Mouse (Mus musculus): ENCODE measurements around the gene Ccdc144b. TPM values are rescaled to one million over a fixed set of nuclear protein-coding genes. Genes with fewer than 3 reads are reported as not detected.

Gene Ccdc144b
- polyA plus RNA-seq, 1 experiment, result 2.1 TPM

DNA sequence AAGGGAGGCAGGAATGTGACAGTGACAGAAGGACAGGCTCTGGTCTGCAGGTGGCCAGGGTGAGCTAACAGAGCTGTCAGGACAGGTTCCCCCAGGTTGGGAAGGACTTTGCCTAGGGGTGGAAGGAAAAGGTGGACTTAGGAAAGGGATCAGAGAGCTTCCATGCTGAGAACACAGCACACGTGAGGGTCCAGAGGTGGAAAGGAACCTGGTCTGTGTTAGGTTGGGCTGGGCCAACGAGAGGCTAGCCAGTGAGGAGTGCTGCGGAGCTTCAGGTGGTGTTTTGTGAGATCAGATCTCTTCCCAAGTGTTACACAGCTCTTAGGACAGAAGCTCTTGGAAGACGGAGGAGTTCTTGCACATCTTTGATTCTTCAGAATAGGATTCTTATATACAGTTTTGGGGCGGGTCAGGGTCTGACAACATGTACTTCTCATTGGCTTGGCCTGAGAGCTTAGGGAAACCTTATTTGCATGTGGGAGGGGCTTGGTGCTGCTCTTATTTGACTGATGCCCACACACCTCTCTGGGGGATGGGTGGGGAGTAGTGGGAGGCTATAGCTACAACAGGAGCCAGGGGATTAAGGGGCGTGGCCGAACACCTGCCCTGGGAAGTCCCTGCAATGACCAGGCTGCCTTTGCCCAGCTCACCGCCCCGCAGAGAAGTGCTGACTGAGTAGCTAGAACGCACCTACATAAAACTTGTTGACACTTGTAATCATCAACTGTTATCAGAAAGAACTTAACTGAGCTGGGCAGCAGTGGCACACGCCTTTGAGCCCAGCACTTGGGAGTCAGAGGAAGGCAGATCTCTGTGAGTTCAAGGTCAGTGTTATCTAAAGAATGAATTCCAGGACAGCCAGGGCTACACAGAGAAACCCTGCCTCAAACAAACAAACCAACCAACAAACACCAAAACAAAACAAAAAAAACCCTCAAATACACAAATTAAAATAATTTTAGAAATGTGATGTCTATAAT is 58.5 kb downstream of the Ccdc144b start:
- no peak overlapping the region for H3K27ac ChIP-seq (replicated peaks; ENCODE audit: low read depth, low read length)
- H3K4me1 ChIP-seq (ENCODE audit: control insufficient read depth, insufficient read depth, insufficient read length, low read length), result no peaks in the 10 kb centered on the region
- H3K4me3 ChIP-seq (ENCODE audit: insufficient read depth, low read depth, low read length), result no peak overlapping the region

GRCm38 (mm10) chr3:35990715-35991114 is 62.6 kb downstream of the Ccdc144b start:
- Histone ChIP-seq H3K4me1 (ENCODE audit: control insufficient read depth, insufficient read depth, insufficient read length, low read length) (no peaks in the 10 kb centered on the region), H3K4me3 (ENCODE audit: insufficient read depth, low read depth, low read length) (no peak overlapping the region), H3K27ac (replicated peaks; ENCODE audit: low read depth, low read length) (no peak overlapping the region)

DNA sequence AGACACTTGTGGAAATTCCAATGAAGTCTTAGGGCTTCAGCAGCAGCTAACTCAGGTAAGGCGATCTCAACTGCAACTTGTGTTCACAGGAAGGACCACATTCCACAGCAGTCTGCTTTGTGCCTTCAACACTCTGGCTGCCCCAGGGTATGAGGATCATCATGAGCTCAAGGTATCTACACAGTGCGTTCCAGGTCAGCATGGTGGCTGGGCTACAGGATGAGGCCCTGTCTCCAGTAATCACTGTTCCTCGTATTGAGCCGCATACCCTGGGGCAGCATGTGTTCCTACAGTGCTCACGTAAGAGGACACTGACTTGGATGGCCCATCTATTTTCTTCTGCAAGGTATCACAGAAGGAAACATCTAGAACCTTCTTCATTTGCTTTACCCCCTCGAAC is 65.3 kb downstream of the Ccdc144b start:
- Histone ChIP-seq H3K4me3 (ENCODE audit: insufficient read depth, low read depth, low read length) (no peak overlapping the region), H3K4me1 (ENCODE audit: control insufficient read depth, insufficient read depth, insufficient read length, low read length) (no peaks in the 10 kb centered on the region), H3K27ac (replicated peaks; ENCODE audit: low read depth, low read length) (no peak overlapping the region)

DNA sequence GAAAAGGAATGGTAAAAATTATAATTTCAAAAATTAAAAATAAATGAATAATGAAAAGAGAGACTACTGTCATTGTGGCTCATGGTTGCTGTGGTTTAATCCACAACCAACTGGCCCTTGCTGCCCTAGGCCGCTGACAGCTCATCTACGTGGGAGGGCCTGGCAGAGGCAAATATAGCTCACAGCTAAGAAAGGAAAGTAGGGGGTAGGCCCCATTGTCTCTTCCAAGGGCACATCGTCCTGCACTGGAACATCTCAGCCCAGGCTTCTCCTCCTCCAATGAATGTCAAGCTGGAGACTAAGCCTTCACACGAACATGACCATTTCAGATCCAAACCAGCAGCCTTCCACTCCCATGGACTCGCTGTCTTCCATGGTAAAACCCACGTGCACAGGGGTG is 67.1 kb downstream of the Ccdc144b start:
- no peaks in the 10 kb centered on the region for H3K4me1 ChIP-seq (ENCODE audit: control insufficient read depth, insufficient read depth, insufficient read length, low read length)
- H3K4me3 ChIP-seq (ENCODE audit: insufficient read depth, low read depth, low read length), result no peak overlapping the region
- no peak overlapping the region for H3K27ac ChIP-seq (replicated peaks; ENCODE audit: low read depth, low read length)

DNA sequence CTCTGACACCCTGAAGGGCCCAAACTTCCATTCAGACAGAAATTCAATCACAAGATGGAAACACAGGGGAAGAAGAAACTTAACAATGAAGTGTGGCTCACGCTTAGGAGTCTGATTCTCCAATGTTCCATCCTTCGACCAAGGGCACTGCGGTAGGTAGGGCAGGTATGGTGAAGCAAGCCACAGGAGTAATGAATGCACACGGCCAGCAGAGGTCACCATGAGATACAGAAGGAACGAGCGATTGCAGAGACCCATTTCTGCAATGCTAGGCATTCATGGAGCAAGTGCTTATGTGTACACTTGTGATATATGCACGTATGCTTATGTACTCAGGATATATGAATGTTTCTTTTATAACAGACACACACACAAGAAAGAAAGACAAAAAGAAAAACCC is 79.8 kb downstream of the Ccdc144b start:
- H3K4me1 ChIP-seq (ENCODE audit: control insufficient read depth, insufficient read depth, insufficient read length, low read length), result no peaks in the 10 kb centered on the region
- no peak overlapping the region for H3K4me3 ChIP-seq (ENCODE audit: insufficient read depth, low read depth, low read length)
- H3K27ac ChIP-seq (replicated peaks; ENCODE audit: low read depth, low read length), result no peak overlapping the region

DNA sequence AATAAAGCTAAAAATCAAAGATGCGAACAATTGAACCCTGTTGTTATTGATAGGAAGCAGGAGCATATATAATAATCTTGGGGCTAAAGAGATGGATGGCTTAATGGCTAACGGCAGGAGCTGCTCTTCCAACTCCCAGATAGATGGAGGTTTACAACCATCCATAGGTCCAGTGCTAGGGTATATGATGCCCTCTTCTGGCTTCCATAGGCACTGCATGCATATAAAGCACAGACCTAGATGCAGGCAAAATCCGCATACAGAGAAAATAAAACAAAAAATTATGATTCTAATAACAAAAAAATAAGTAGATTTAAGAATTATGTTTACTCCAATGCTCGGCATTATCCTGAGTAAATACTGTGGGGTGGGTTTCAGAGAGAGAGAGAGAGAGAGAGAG is 80.4 kb downstream of the Ccdc144b start:
- Histone ChIP-seq H3K4me3 (ENCODE audit: insufficient read depth, low read depth, low read length) (no peak overlapping the region), H3K27ac (replicated peaks; ENCODE audit: low read depth, low read length) (no peak overlapping the region), H3K4me1 (ENCODE audit: control insufficient read depth, insufficient read depth, insufficient read length, low read length) (no peaks in the 10 kb centered on the region)

DNA sequence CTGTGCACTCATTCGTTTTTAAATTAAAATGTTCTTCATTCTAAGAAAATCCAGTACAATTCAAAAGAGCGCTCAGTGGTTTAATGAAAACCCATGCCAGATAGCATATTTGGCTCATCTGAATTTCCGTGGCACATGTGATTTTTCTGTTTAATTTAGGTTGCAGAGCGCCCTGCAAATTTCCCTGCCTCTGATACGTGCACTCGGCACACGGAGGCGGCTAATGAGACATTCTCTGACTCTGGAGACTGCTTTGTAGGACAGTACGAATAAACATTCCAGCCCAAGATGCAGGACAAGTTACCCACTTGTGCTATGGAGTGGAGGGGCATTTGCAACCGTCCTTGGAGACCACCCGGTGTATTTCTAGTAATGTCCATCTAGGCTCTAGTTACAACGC is 82.2 kb downstream of the Ccdc144b start:
- Histone ChIP-seq H3K4me3 (ENCODE audit: insufficient read depth, low read depth, low read length) (no peak overlapping the region), H3K27ac (replicated peaks; ENCODE audit: low read depth, low read length) (no peak overlapping the region), H3K4me1 (ENCODE audit: control insufficient read depth, insufficient read depth, insufficient read length, low read length) (no peaks in the 10 kb centered on the region)

DNA sequence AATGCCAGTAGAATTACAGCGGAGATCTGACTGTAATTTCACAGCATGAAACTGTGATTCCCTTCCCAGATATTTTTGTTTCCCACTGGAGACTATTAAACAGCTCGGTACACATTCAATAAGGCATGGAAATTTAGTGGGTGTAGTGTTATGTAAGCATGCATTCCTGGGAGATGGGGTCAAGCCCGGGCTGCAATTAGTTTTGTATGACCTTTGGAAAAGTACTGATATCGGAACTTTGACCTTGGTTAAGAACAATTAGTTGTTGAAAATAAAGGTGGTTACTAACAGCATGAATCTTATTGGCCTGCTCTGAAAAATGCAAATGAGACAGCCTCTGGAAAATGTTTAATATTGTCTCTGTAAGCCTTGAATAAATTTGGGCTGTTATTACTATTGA is 82.9 kb downstream of the Ccdc144b start:
- H3K4me3 ChIP-seq (ENCODE audit: insufficient read depth, low read depth, low read length), result no peak overlapping the region

DNA sequence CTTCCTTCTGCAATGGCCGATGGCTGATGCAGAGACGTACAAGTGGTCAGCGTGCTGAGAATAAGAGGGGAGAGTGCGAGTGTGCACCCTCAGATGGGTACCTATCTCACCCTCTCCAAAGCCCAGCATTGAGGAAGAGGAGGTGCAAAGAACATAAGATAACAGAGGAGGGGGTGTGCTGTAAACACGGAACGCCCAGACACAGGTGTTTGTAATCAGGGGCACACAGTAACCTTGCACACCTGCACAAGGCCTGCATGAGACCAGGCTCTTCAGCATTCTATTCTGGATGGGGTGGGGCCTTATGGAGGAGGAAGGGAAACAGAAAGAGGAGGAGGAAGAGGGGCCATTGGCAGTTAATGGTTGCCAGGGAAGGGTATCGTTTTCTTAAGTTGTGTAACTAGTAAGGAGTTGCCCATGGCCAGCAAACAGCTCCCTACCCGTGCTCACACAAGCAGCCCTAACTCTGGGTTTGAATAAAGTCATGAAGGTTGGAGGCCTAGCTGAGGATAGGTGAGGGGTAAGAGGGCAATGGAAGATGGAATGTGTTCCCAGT is 85.9 kb downstream of the Ccdc144b start:
- H3K27ac ChIP-seq (replicated peaks; ENCODE audit: low read depth, low read length), result no peak overlapping the region
- H3K4me3 ChIP-seq (ENCODE audit: insufficient read depth, low read depth, low read length), result no peak overlapping the region
- no peaks in the 10 kb centered on the region for H3K4me1 ChIP-seq (ENCODE audit: control insufficient read depth, insufficient read depth, insufficient read length, low read length)

More for the DNA sequence above, 82.9 kb downstream of the Ccdc144b start:
- H3K27ac ChIP-seq (replicated peaks; ENCODE audit: low read depth, low read length), result no peak overlapping the region
- H3K4me1 ChIP-seq (ENCODE audit: control insufficient read depth, insufficient read depth, insufficient read length, low read length), result no peaks in the 10 kb centered on the region

GRCm38 (mm10) chr3:35966493-35966892 is 86.9 kb downstream of the Ccdc144b start:
- no peak overlapping the region for H3K27ac ChIP-seq (replicated peaks; ENCODE audit: low read depth, low read length)
- H3K4me1 ChIP-seq (ENCODE audit: control insufficient read depth, insufficient read depth, insufficient read length, low read length), result no peaks in the 10 kb centered on the region

DNA sequence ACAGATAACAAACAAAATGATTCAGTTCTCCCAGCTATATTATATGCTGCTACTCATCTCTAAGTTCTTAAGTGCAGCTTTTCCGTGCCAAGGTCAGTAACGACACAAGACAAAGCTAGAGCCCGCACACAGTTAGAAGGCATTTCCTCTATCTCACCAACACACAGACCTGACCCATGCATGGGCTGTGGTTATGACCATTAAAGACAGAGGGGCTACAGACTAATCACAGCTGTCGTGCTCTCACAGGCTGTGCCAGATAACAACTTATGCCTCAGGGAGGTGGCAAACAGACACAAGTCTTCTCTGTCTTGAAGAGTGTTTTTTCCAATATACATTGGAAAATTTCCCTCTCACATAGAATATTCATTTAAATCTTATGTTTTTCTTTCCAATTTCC is 88.4 kb downstream of the Ccdc144b start:
- Histone ChIP-seq H3K4me1 (ENCODE audit: control insufficient read depth, insufficient read depth, insufficient read length, low read length) (no peaks in the 10 kb centered on the region), H3K4me3 (ENCODE audit: insufficient read depth, low read depth, low read length) (no peak overlapping the region), H3K27ac (replicated peaks; ENCODE audit: low read depth, low read length) (no peak overlapping the region)

More at GRCm38 (mm10) chr3:35966493-35966892, 86.9 kb downstream of the Ccdc144b start:
- no peak overlapping the region for H3K4me3 ChIP-seq (ENCODE audit: insufficient read depth, low read depth, low read length)

GRCm38 (mm10) chr3:35963921-35964320 is 89.4 kb downstream of the Ccdc144b start:
- H3K4me3 ChIP-seq (ENCODE audit: insufficient read depth, low read depth, low read length), result no peak overlapping the region
- no peak overlapping the region for H3K27ac ChIP-seq (replicated peaks; ENCODE audit: low read depth, low read length)
- no peaks in the 10 kb centered on the region for H3K4me1 ChIP-seq (ENCODE audit: control insufficient read depth, insufficient read depth, insufficient read length, low read length)

DNA sequence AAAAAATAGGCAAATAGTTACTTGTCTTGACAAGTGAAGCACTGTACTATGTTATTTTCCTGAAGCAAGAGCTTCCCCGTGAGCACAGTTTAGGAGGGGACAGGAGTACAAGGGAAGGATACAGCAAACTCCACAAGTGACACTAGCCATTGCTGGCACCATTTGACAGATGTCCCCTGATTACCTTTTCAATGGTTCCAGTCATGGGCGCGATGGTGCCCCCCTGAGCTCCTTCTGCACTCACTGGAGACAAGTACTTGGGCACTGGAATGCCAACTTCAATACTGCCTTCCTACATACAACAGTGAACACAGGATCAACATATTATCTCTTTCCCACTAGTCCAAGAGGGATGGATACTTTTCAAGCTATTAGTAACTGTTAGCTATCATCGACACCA is 89.9 kb downstream of the Ccdc144b start:
- Histone ChIP-seq H3K4me3 (ENCODE audit: insufficient read depth, low read depth, low read length) (no peak overlapping the region), H3K4me1 (ENCODE audit: control insufficient read depth, insufficient read depth, insufficient read length, low read length) (no peaks in the 10 kb centered on the region), H3K27ac (replicated peaks; ENCODE audit: low read depth, low read length) (no peak overlapping the region)

- H3K4me1 ChIP-seq (ENCODE audit: control insufficient read depth, insufficient read depth, insufficient read length, low read length), result no peaks in the 10 kb centered on the region
- H3K27ac ChIP-seq (replicated peaks; ENCODE audit: low read depth, low read length), result no peak overlapping the region
- no peak overlapping the region for H3K4me3 ChIP-seq (ENCODE audit: insufficient read depth, low read depth, low read length)
These were observed 90.4 kb downstream of the Ccdc144b start for GRCm38 (mm10) chr3:35962967-35963366.

Data from brown adipose tissue, adult 24 weeks (tissue).